Mouse (Mus musculus) ovary, adult 18-20 months (tissue): ENCODE measurements around the gene A4galt.

Source experiments
- DNase-seq: peaks from one replicate; pipeline ENCODE4 v3.0.0; 2022; ENCODE audit warnings: low spot score, mixed read lengths

A4galt gene

GRCm38 (mm10) chr15:83268428-83268827 lies 16.9 kb upstream of the A4galt start:
- DNase-seq = peak; percentile 61

- no peak for DNase-seq
These were observed 13.7 kb upstream of the A4galt start for GRCm38 (mm10) chr15:83265269-83265668.

GRCm38 (mm10) chr15:83263405-83263804 lies 11.8 kb upstream of the A4galt start:
- no peak for DNase-seq

GRCm38 (mm10) chr15:83257906-83258305 lies 6.3 kb upstream of the A4galt start:
- DNase-seq = no peak

GRCm38 (mm10) chr15:83256491-83256890 lies 4.9 kb upstream of the A4galt start:
- DNase-seq = no peak

GRCm38 (mm10) chr15:83255944-83256343 lies 4.4 kb upstream of the A4galt start:
- DNase-seq = no peak

GRCm38 (mm10) chr15:83255191-83255782 lies 3.7 kb upstream of the A4galt start:
- DNase-seq = no peak

GRCm38 (mm10) chr15:83254372-83255070 lies 2.9 kb upstream of the A4galt start:
- no peak for DNase-seq

- DNase-seq = no peak
These were observed 486 bp upstream of the A4galt start for GRCm38 (mm10) chr15:83252060-83252459.

GRCm38 (mm10) chr15:83250651-83251175 lies 861 bp downstream of the A4galt start:
- DNase-seq = no peak

GRCm38 (mm10) chr15:83249535-83250287 lies 1.9 kb downstream of the A4galt start:
- DNase-seq = no peak

- DNase-seq = no peak
These were observed 3.2 kb downstream of the A4galt start for GRCm38 (mm10) chr15:83248236-83248844.

- no peak for DNase-seq
These were observed 7.2 kb downstream of the A4galt start for GRCm38 (mm10) chr15:83244371-83244770.

- DNase-seq = no peak
These were observed 9.5 kb downstream of the A4galt start for GRCm38 (mm10) chr15:83241961-83242680.

- no peak for DNase-seq
These were observed 10.1 kb downstream of the A4galt start for GRCm38 (mm10) chr15:83241497-83241896.

- DNase-seq = no peak
These were observed 13.9 kb downstream of the A4galt start for GRCm38 (mm10) chr15:83237460-83238243.

GRCm38 (mm10) chr15:83236824-83237223 lies 14.8 kb downstream of the A4galt start:
- no peak for DNase-seq

- DNase-seq = peak; percentile 53
These were observed 18.2 kb downstream of the A4galt start for GRCm38 (mm10) chr15:83233219-83233992.

- DNase-seq = no peak
These were observed 24.0 kb downstream of the A4galt start for GRCm38 (mm10) chr15:83227559-83227958.

GRCm38 (mm10) chr15:83226871-83227270 lies 24.7 kb downstream of the A4galt start:
- no peak for DNase-seq
